Mouse (Mus musculus) hindbrain, postnatal 0 days (tissue): ENCODE measurements around the gene Urah. TPM values are rescaled to one million over a fixed set of nuclear protein-coding genes. Genes with fewer than 3 reads are reported as not detected.
A peak's percentile ranks its signal among the peaks of the same experiment; 100 is the strongest.

ENCODE experiments used
- ATAC-seq: fragments of 200-750 bp; cut with Nextera tagmentation; 2 replicates; pipeline ENCODE4 v1.8.0; 2017; ENCODE audit warnings: mild to moderate bottlenecking, moderate TSS enrichment, moderate library complexity
- DNase-seq: peaks from one replicate; pipeline ENCODE4 v3.0.0-alpha.2; 2015; ENCODE audit warnings: low spot score
- H3K27ac ChIP-seq: fragments of 300-500 bp; sonication (generic); 2 replicates; pipeline ENCODE4 v1.5.1; 2014; ENCODE audit warnings: mild to moderate bottlenecking
- H3K27me3 ChIP-seq: fragments of 300-500 bp; sonication (generic); 2 replicates; pipeline ENCODE4 v1.6.1; 2014; ENCODE audit warnings: low read length, mixed read lengths; ENCODE audit not compliant: insufficient read depth
- H3K36me3 ChIP-seq: fragments of 300-500 bp; sonication (generic); 2 replicates; pipeline ENCODE4 v1.6.1; 2014; ENCODE audit warnings: low read length, mixed read lengths; ENCODE audit not compliant: insufficient read depth
- H3K4me1 ChIP-seq: fragments of 300-500 bp; sonication (generic); 2 replicates; pipeline ENCODE4 v1.6.1; 2014; ENCODE audit warnings: antibody characterized with exemption, low read length, mixed read lengths; ENCODE audit not compliant: insufficient read depth
- H3K4me2 ChIP-seq: fragments of 300-500 bp; sonication (generic); 2 replicates; pipeline ENCODE4 v1.6.1; 2014; ENCODE audit warnings: low read depth, mild to moderate bottlenecking, low read length, moderate library complexity, mixed read lengths
- H3K4me3 ChIP-seq: fragments of 300-500 bp; sonication (generic); 2 replicates; pipeline ENCODE4 v1.5.1; 2014; ENCODE audit warnings: low read length
- H3K9ac ChIP-seq: fragments of 300-500 bp; sonication (generic); replicated peaks from 2 replicates; pipeline ENCODE4 v1.6.1; 2014; ENCODE audit warnings: mild to moderate bottlenecking, low read length, moderate library complexity, mixed read lengths
- H3K9me3 ChIP-seq: fragments of 300-500 bp; sonication (generic); 2 replicates; pipeline ENCODE4 v1.6.1; 2016; ENCODE audit warnings: low read length, mixed read lengths
- CTCF ChIP-seq: IDR thresholded peaks from 2 replicates; pipeline ENCODE4 v1.5.1; 2016; ENCODE audit warnings: antibody characterized with exemption, control low read depth, low read depth
- WGBS: fragments of 180-500 bp; shearing (Covaris S2); extraction: QIAGEN DNeasy Blood & Tissue Kit; methylation state at CpG from one replicate; pipeline ENCODE4 v1.1.7; 2014; 5-methylcytosine and 5-hydroxymethylcytosine counted together
- polyA plus RNA-seq: library from polyadenylated mRNA; unstranded; fragments of >200 nt; fragmentation: Nextera tagmentation; extraction: Ambion mirVana; gene quantifications from 2 replicates; pipeline ENCODE4 v1.2.1, GENCODE M21; 2015
- total RNA-seq: library from RNA; depleted of rRNA; stranded (reverse); fragments of >200 nt; gene quantifications from 2 replicates; pipeline ENCODE4 v1.2.3, GENCODE M21; 2014

Gene Urah
- total and polyA plus RNA-seq, 2 experiments from 2014 or later, result 0.37 to 0.80 TPM

- Histone ChIP-seq H3K27me3 (no peaks in the 10 kb centered on the region), H3K9me3 (no peaks in the 10 kb centered on the region), H3K4me3 (no peak overlapping the region), H3K4me1 (no peaks in the 10 kb centered on the region), H3K9ac (no peak overlapping the region), H3K36me3 (no peaks in the 10 kb centered on the region), H3K27ac (no peak overlapping the region), H3K4me2 (no peak overlapping the region)
- WGBS, result 54% methylated on average over 6 of the region's 6 CpGs
- ATAC-seq (no peak), DNase-seq (no peak)
- TF ChIP-seq CTCF, result no peak
Measured at GRCm38 (mm10) chr7:140802629-140803028, 32.2 kb upstream of the Urah start.

GRCm38 (mm10) chr7:140805704-140806103, 29.1 kb upstream of the Urah start:
- Histone ChIP-seq H3K36me3 (no peaks in the 10 kb centered on the region), H3K4me2 (no peak overlapping the region), H3K9ac (no peak overlapping the region), H3K27ac (no peak overlapping the region), H3K4me3 (no peak overlapping the region), H3K27me3 (no peaks in the 10 kb centered on the region), H3K9me3 (no peaks in the 10 kb centered on the region), H3K4me1 (no peaks in the 10 kb centered on the region)
- DNase-seq, result peak; percentile 71
- TF ChIP-seq CTCF, result peak; percentile 75
- peak; percentile 76 for ATAC-seq
- WGBS, result 16% methylated on average over 1 of the region's 1 CpGs

GRCm38 (mm10) chr7:140810496-140810895, 24.3 kb upstream of the Urah start:
- no peak for ATAC-seq
- Histone ChIP-seq H3K4me1 (no peaks in the 10 kb centered on the region), H3K9ac (no peak overlapping the region), H3K4me3 (no peak overlapping the region), H3K27ac (no peak overlapping the region), H3K9me3 (no peaks in the 10 kb centered on the region), H3K27me3 (no peaks in the 10 kb centered on the region), H3K4me2 (no peak overlapping the region), H3K36me3 (peaks cover 7% of the 10 kb centered on the region; the same call in 1 of the 2 replicates)
- TF ChIP-seq CTCF, result peak; percentile 41
- WGBS, result 93% methylated on average over 6 of the region's 6 CpGs
- no peak for DNase-seq

GRCm38 (mm10) chr7:140811714-140812113, 23.1 kb upstream of the Urah start:
- Histone ChIP-seq H3K36me3 (peaks cover 7% of the 10 kb centered on the region; the same call in 1 of the 2 replicates), H3K9me3 (no peaks in the 10 kb centered on the region), H3K9ac (no peak overlapping the region), H3K4me2 (no peak overlapping the region), H3K27ac (peak overlapping the region; percentile 65), H3K4me3 (no peak overlapping the region), H3K4me1 (no peaks in the 10 kb centered on the region), H3K27me3 (no peaks in the 10 kb centered on the region)
- ATAC-seq (peak; percentile 88), DNase-seq (peak; percentile 74)
- WGBS, result 67% methylated on average over 13 of the region's 13 CpGs
- TF ChIP-seq CTCF, result no peak

- no peaks in the 10 kb centered on the region for H3K4me1 ChIP-seq
- no peak overlapping the region for H3K27ac ChIP-seq
- 85% methylated on average over 12 of the region's 12 CpGs for WGBS
- H3K9me3 ChIP-seq, result no peaks in the 10 kb centered on the region
- no peak for TF ChIP-seq CTCF
- peaks cover 7% of the 10 kb centered on the region; the same call in 1 of the 2 replicates for H3K36me3 ChIP-seq
- no peak overlapping the region for H3K9ac ChIP-seq
- H3K4me3 ChIP-seq, result no peak overlapping the region
- DNase-seq (no peak), ATAC-seq (no peak)
- no peak overlapping the region for H3K4me2 ChIP-seq
- no peaks in the 10 kb centered on the region for H3K27me3 ChIP-seq
Measured at GRCm38 (mm10) chr7:140812850-140813249, 22.0 kb upstream of the Urah start.

GRCm38 (mm10) chr7:140820173-140820572, 14.6 kb upstream of the Urah start:
- 37% methylated on average over 4 of the region's 4 CpGs for WGBS
- Histone ChIP-seq H3K9ac (no peak overlapping the region), H3K4me1 (peaks cover 5% of the 10 kb centered on the region; the same call in 1 of the 2 replicates), H3K9me3 (no peaks in the 10 kb centered on the region), H3K36me3 (no peaks in the 10 kb centered on the region), H3K27ac (no peak overlapping the region), H3K27me3 (no peaks in the 10 kb centered on the region), H3K4me2 (peak overlapping the region; percentile 67), H3K4me3 (0 out of 2 replicates have a peak overlapping the region, but pooled peaks have one; percentile 4)
- TF ChIP-seq CTCF, result no peak
- DNase-seq (peak; percentile 68), ATAC-seq (peak; percentile 57; the same call in 1 of the 2 replicates)

GRCm38 (mm10) chr7:140821305-140821652, 13.5 kb upstream of the Urah start:
- whole genome bisulfite sequencing, result 45% methylated on average over 5 of the region's 5 CpGs
- no peaks in the 10 kb centered on the region for H3K27me3 ChIP-seq
- H3K9ac ChIP-seq, result peak overlapping the region; percentile 76; the same call in 1 of the 2 replicates
- peak overlapping the region; percentile 67 for H3K4me2 ChIP-seq
- no peaks in the 10 kb centered on the region for H3K36me3 ChIP-seq
- H3K4me1 ChIP-seq, result peaks cover 5% of the 10 kb centered on the region; the same call in 1 of the 2 replicates
- peak overlapping the region; percentile 59 for H3K4me3 ChIP-seq
- no peaks in the 10 kb centered on the region for H3K9me3 ChIP-seq
- peak overlapping the region; percentile 95 for H3K27ac ChIP-seq
- DNase-seq (no peak), ATAC-seq (peak; percentile 49)
- TF ChIP-seq CTCF, result no peak
